Mouse (Mus musculus) lung, postnatal 0 days (tissue): ENCODE measurements around the gene Muc13. TPM values are rescaled to one million over a fixed set of nuclear protein-coding genes. Genes with fewer than 3 reads are reported as not detected.

Experiments
- ATAC-seq: fragments of 200-750 bp; cut with Nextera tagmentation; 2 replicates; pipeline ENCODE4 v1.8.0; 2017; ENCODE audit warnings: moderate library complexity
- DNase-seq: peaks from one replicate; pipeline ENCODE4 v3.0.0-alpha.2; 2016; ENCODE audit warnings: low spot score
- H3K27ac ChIP-seq: fragments of 300-500 bp; sonication (generic); 2 replicates; pipeline ENCODE4 v1.5.1; 2014; ENCODE audit warnings: antibody characterized with exemption, mild to moderate bottlenecking, low read length, mixed read lengths
- H3K27me3 ChIP-seq: fragments of 300-500 bp; sonication (generic); replicated peaks from 2 replicates; pipeline ENCODE4 v1.6.1; 2014; ENCODE audit warnings: low read length, mixed read lengths; ENCODE audit not compliant: insufficient read depth
- H3K36me3 ChIP-seq: fragments of 300-500 bp; sonication (generic); 2 replicates; pipeline ENCODE4 v1.6.1; 2014; ENCODE audit warnings: low read length, mixed read lengths; ENCODE audit not compliant: insufficient read depth
- H3K4me1 ChIP-seq: fragments of 300-500 bp; sonication (generic); 2 replicates; pipeline ENCODE4 v1.6.1; 2014; ENCODE audit warnings: antibody characterized with exemption, low read depth, low read length, mixed read lengths; ENCODE audit not compliant: insufficient read depth
- H3K4me2 ChIP-seq: fragments of 300-500 bp; sonication (generic); replicated peaks from 2 replicates; pipeline ENCODE4 v1.6.1; 2014; ENCODE audit warnings: low read depth, mild to moderate bottlenecking, low read length, moderate library complexity, mixed read lengths
- H3K4me3 ChIP-seq: fragments of 300-500 bp; sonication (generic); 2 replicates; pipeline ENCODE4 v1.5.1; 2014; ENCODE audit warnings: low read depth, low read length
- H3K9ac ChIP-seq: fragments of 300-500 bp; sonication (generic); replicated peaks from 2 replicates; pipeline ENCODE4 v1.6.1; 2014; ENCODE audit warnings: low read depth, mild to moderate bottlenecking
- H3K9me3 ChIP-seq: fragments of 300-500 bp; sonication (generic); 2 replicates; pipeline ENCODE4 v1.6.1; 2016; ENCODE audit warnings: low read length, mixed read lengths
- CTCF ChIP-seq: IDR thresholded peaks from 2 replicates; pipeline ENCODE4 v1.5.1; 2016; ENCODE audit warnings: antibody characterized with exemption, mild to moderate bottlenecking
- EP300 ChIP-seq: IDR thresholded peaks from 2 replicates; pipeline ENCODE4 v1.6.1; 2016; ENCODE audit warnings: antibody characterized with exemption, mild to moderate bottlenecking, control low read depth
- WGBS: fragments of 180-500 bp; shearing (Covaris S2); extraction: QIAGEN DNeasy Blood & Tissue Kit; methylation state at CpG from one replicate; pipeline ENCODE4 v1.1.7; 2014; 5-methylcytosine and 5-hydroxymethylcytosine counted together
- polyA plus RNA-seq: library from polyadenylated mRNA; unstranded; fragments of >200 nt; fragmentation: Nextera tagmentation; extraction: Ambion mirVana; gene quantifications from 2 replicates; pipeline ENCODE4 v1.2.1, GENCODE M21; 2015

Muc13 gene
- polyA plus RNA-seq, 1 experiment from 2014 or later, result 0.08 TPM

- no peaks in the 10 kb centered on the region for H3K27me3 ChIP-seq
- H3K4me2 ChIP-seq, result no peak overlapping the region
- H3K4me1 ChIP-seq, result no peaks in the 10 kb centered on the region
- no peak overlapping the region for H3K4me3 ChIP-seq
- no peak overlapping the region for H3K9ac ChIP-seq
- no peak for TF ChIP-seq EP300
- TF ChIP-seq CTCF, result no peak
- WGBS, result 47% methylated on average over 6 of the region's 6 CpGs
- H3K27ac ChIP-seq, result no peak overlapping the region
- peaks cover 8% of the 10 kb centered on the region; the same call in 1 of the 2 replicates for H3K36me3 ChIP-seq
- H3K9me3 ChIP-seq, result no peaks in the 10 kb centered on the region
- ATAC-seq (no peak), DNase-seq (no peak)
Measured at GRCm38 (mm10) chr16:33756396-33756795, 37.4 kb upstream of the Muc13 start.

DNA sequence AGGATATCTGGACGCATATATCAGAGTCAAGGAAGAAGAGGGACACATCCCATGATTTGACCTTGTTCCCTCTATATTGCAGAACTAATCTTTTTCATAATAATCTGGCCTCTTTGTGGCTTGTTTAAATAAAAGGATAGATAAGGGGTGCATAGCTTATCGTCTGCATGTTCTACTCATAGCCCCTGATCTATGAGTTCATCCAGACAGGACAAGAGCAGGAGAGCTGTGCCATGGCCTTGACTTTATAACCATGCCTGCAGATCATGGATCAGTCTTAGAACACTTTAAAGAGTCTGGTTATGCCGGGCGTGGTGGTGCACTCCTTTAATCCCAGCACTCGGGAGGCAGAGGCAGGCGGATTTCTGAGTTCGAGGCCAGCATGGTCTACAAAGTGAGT, 34.6 kb upstream of the Muc13 start:
- H3K4me2 ChIP-seq, result no peak overlapping the region
- H3K27me3 ChIP-seq, result no peaks in the 10 kb centered on the region
- peaks cover 8% of the 10 kb centered on the region; the same call in 1 of the 2 replicates for H3K36me3 ChIP-seq
- no peak overlapping the region for H3K27ac ChIP-seq
- H3K9ac ChIP-seq, result no peak overlapping the region
- no peaks in the 10 kb centered on the region for H3K4me1 ChIP-seq
- TF ChIP-seq EP300 (no peak), CTCF (no peak)
- no peak overlapping the region for H3K4me3 ChIP-seq
- DNase-seq (no peak), ATAC-seq (no peak)
- H3K9me3 ChIP-seq, result no peaks in the 10 kb centered on the region
- WGBS, result 83% methylated on average over 7 of the region's 7 CpGs

GRCm38 (mm10) chr16:33760542-33760941, 33.3 kb upstream of the Muc13 start:
- WGBS, result 45% methylated on average over 5 of the region's 5 CpGs
- peaks cover 6% of the 10 kb centered on the region; the same call in 1 of the 2 replicates for H3K36me3 ChIP-seq
- DNase-seq, result no peak

DNA sequence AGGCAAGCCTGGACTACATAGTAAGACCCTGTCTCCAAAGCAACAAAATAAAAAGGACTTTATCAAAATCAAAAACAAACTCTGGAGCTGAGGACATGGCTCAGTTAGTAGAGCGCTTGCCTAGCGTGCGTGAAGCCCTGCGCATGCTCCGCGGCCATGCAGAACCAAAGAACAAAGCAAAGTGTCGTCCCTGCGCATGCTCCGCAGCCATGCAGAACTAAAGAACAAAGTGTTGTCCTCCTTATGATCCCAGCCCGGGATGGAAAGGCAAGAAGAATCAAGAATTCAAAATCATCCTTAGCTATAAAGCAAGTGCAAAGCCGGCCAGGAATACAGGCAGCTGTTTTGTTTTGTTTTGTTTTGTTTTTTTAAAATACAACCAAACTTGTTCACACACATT, 32.8 kb upstream of the Muc13 start:
- Histone ChIP-seq H3K27ac (no peak overlapping the region), H3K9ac (no peak overlapping the region), H3K4me2 (no peak overlapping the region), H3K27me3 (no peaks in the 10 kb centered on the region), H3K4me3 (no peak overlapping the region), H3K9me3 (no peaks in the 10 kb centered on the region), H3K36me3 (peaks cover 5% of the 10 kb centered on the region; the same call in 1 of the 2 replicates), H3K4me1 (no peaks in the 10 kb centered on the region)
- WGBS, result 77% methylated on average over 11 of the region's 11 CpGs
- ATAC-seq (no peak), DNase-seq (no peak)
- no peak for TF ChIP-seq CTCF
- TF ChIP-seq EP300, result no peak

More at GRCm38 (mm10) chr16:33760542-33760941, 33.3 kb upstream of the Muc13 start:
- Histone ChIP-seq H3K4me2 (no peak overlapping the region), H3K27ac (no peak overlapping the region), H3K4me3 (no peak overlapping the region), H3K9me3 (no peaks in the 10 kb centered on the region), H3K9ac (no peak overlapping the region), H3K4me1 (no peaks in the 10 kb centered on the region), H3K27me3 (no peaks in the 10 kb centered on the region)
- TF ChIP-seq EP300 (no peak), CTCF (no peak)
- ATAC-seq, result no peak

DNA sequence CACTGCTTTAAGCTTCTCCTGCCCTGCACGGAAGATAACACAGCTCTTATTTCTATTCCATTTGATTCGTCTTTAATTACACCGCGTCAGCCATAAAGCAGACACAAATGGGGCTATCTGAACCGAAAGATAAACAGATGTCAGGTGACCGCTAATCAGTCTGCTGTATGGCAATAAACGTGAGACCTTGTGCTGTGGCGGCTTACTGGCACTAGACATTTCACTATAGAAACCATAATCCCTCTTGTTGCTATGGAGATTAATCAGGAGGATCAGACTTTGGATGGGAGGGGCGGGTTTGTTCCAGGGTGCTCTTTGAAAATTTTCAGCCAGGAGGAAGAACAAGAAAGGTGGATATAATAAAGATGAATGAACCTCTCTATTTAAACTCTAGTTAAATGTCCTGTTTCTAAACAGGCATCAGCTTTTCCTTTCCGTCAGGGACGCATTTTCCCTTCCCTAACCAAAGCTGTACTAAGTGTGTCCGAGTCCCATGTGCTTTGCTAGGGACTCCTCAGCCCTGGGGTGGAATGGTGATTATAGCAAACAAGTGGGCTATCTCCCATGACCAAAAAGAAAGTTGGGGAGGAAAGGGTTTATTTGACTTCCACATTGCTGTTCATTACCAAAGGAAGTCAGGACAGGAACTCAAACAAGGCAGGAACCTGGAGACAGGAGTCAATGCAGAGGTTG, 29.2 kb upstream of the Muc13 start:
- H3K9ac ChIP-seq, result no peak overlapping the region
- no peak for DNase-seq

DNA sequence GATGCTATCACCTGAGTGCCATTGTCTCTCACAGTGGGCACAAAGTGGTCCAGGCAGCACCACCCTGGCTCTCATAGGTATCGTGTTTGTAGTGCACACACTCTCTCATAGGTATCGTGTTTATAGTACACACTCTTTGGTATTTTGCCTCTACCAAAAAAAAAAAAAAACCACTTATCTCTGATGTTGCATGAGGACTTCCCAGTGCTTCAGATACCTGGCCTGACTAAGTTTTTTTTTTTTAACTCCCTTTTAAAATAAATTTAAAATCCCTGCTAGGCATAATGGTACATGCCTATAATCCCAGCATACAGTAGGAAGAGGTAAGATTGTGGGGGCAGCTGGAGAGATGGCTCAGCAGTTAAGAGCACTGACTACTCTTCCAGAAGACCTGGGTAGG, 28.4 kb upstream of the Muc13 start:
- 92% methylated on average over 2 of the region's 2 CpGs for WGBS
- H3K9ac ChIP-seq, result no peak overlapping the region
- TF ChIP-seq EP300, result no peak
- no peak for TF ChIP-seq CTCF

More for the DNA sequence above, 29.2 kb upstream of the Muc13 start:
- WGBS, result 60% methylated on average over 12 of the region's 12 CpGs
- Histone ChIP-seq H3K4me2 (no peak overlapping the region), H3K27ac (no peak overlapping the region), H3K4me3 (no peak overlapping the region), H3K27me3 (no peaks in the 10 kb centered on the region), H3K4me1 (no peaks in the 10 kb centered on the region), H3K9me3 (no peaks in the 10 kb centered on the region), H3K36me3 (peaks cover 5% of the 10 kb centered on the region; the same call in 1 of the 2 replicates)
- no peak for TF ChIP-seq EP300
- TF ChIP-seq CTCF, result no peak
- ATAC-seq, result no peak

More for the DNA sequence above, 28.4 kb upstream of the Muc13 start:
- DNase-seq (no peak), ATAC-seq (no peak)
- Histone ChIP-seq H3K36me3 (peaks cover under 1% of the 10 kb centered on the region; the same call in 1 of the 2 replicates), H3K4me1 (no peaks in the 10 kb centered on the region), H3K4me3 (no peak overlapping the region), H3K27ac (no peak overlapping the region), H3K27me3 (no peaks in the 10 kb centered on the region), H3K9me3 (no peaks in the 10 kb centered on the region), H3K4me2 (no peak overlapping the region)
